In genomic region chr7:19836843-19837242, GRCm38 (mm10) we compare ENCODE assay signal across 31 mouse cellular contexts. TPM values are rescaled to one million over a fixed set of nuclear protein-coding genes. Genes with fewer than 3 reads are reported as not detected.
A peak's percentile ranks its signal among the peaks of the same experiment; 100 is the strongest.
DNase-seq lines count a peak whose midpoint lies in the region; ATAC-seq lines count a peak whose summit lies in the region.
"Had no signal": no experiment of that assay in that cellular context is flagged by ENCODE, and none has a peak within 500 bp of the region (broad histone marks: within the 10 kb centered on the region; RNA-seq: fewer than 3 reads in every experiment).

No protein-coding gene starts in this region.

- peak; percentile 65 for ATAC-seq in inflammation-experienced regulatory T-cells, adult 6 months
- ATAC-seq: forebrain, embryonic 16.5 days; midbrain, embryonic 16.5 days had no signal

- peak; percentile 73 for DNase-seq in adrenal gland, adult 2 months
- no peak for DNase-seq in adrenal gland, postnatal 25 days
- DNase-seq in thymus, postnatal 14 days: peak; percentile 27
- no peak for DNase-seq in thymus, postnatal 25 days
- DNase-seq in yolk sac, embryonic 10.5 days (ENCODE audit: low spot score): peak; percentile 48
- DNase-seq in frontal cortex, postnatal 14 days (ENCODE audit: low spot score in 2 of 2): no peak
- no peak for DNase-seq in urinary bladder, adult 18-20 months (ENCODE audit: low spot score in 2 of 2)
- DNase-seq: cerebellum, adult 9-11 months; gastrocnemius, postnatal 25 days; heart, adult 2 months; layer of hippocampus, adult 9-11 months; lung, postnatal 4 days; right cerebral cortex, adult 18-20 months had no signal

RNA-seq across cellular contexts. Expression of gene Bcl3, which starts 14.3 kb away (rescaled TPM):
- total RNA-seq in adrenal gland, adult 2 months (2021): 10 to 100 TPM; 26.7 to 34.1 TPM
- polyA plus RNA-seq in adrenal gland, adult 2 months (2012; rRNA removed): 155 and 161 TPM in 2 replicates
- total RNA-seq in adrenal gland, postnatal 25 days (2021): 26.5 and 34.5 TPM in 2 replicates
- 10 to 100 TPM; 13.6 to 19.9 (median 18.5) TPM for polyA plus RNA-seq in inflammation-experienced regulatory T-cells, adult 6 months (2017; shearing (Covaris generic))
- total RNA-seq: megakaryocyte-erythroid progenitor cell, adult 5-6 weeks had no signal

RNA-seq across cellular contexts. Expression of gene Gm19345, which starts 15.0 kb away (rescaled TPM):
- under 1 TPM in 1 of 2 experiments, not detected in 1; 0.86 TPM for total RNA-seq in adrenal gland, adult 2 months (2021)
- polyA plus RNA-seq in adrenal gland, adult 2 months (2012; rRNA removed): 0.71 and 1.3 TPM in 2 replicates
- 0.55 and 1.6 TPM in 2 replicates for total RNA-seq in adrenal gland, postnatal 25 days (2021)
- not detected for polyA plus RNA-seq in inflammation-experienced regulatory T-cells, adult 6 months (2017; shearing (Covaris generic))
- total RNA-seq: common myeloid progenitor, adult 5-6 weeks; gastrocnemius, postnatal 25 days; heart, adult 2 months; heart, postnatal 25 days; megakaryocyte-erythroid progenitor cell, adult 5-6 weeks; MEL had no signal
- polyA plus RNA-seq: embryonic facial prominence, embryonic 10.5 days; heart, adult 2 months; heart, embryonic 14.5 days; kidney, postnatal 0 days; liver, embryonic 15.5 days; lung, embryonic 15.5 days had no signal

RNA-seq across cellular contexts. Expression of gene Ceacam16, which starts 24.3 kb away (rescaled TPM):
- not detected for total RNA-seq in adrenal gland, adult 2 months (2021)
- 0.52 and 0.55 TPM in 2 replicates for polyA plus RNA-seq in adrenal gland, adult 2 months (2012; rRNA removed)
- total RNA-seq in adrenal gland, postnatal 25 days (2021): not detected in 2 replicates
- under 1 TPM in 2 of 3 experiments, not detected in 1; 0.55 to 0.59 TPM for polyA plus RNA-seq in inflammation-experienced regulatory T-cells, adult 6 months (2017; shearing (Covaris generic))
- total RNA-seq: common myeloid progenitor, adult 5-6 weeks; gastrocnemius, postnatal 25 days; left cerebral cortex, adult 18-20 months; left cerebral cortex, postnatal 36 days; megakaryocyte-erythroid progenitor cell, adult 5-6 weeks had no signal
- polyA plus RNA-seq: brain, embryonic 14.5 days; embryonic facial prominence, embryonic 10.5 days; heart, embryonic 14.5 days; hindbrain, embryonic 12.5 days; kidney, postnatal 0 days; liver, embryonic 15.5 days; lung, embryonic 15.5 days had no signal

RNA-seq across cellular contexts. Expression of gene Cblc, which starts 40.2 kb away (rescaled TPM):
- total RNA-seq in adrenal gland, adult 2 months (2021): not detected
- 0.60 TPM in 1 of 2 replicates, not detected in the other for polyA plus RNA-seq in adrenal gland, adult 2 months (2012; rRNA removed)
- total RNA-seq in adrenal gland, postnatal 25 days (2021): 0.55 TPM in 1 of 2 replicates, not detected in the other
- polyA plus RNA-seq in inflammation-experienced regulatory T-cells, adult 6 months (2017; shearing (Covaris generic)): under 1 TPM in 1 of 3 experiments, not detected in 2; 0.68 TPM
- total RNA-seq: common myeloid progenitor, adult 5-6 weeks; gastrocnemius, postnatal 25 days; left cerebral cortex, adult 18-20 months; left cerebral cortex, postnatal 36 days; megakaryocyte-erythroid progenitor cell, adult 5-6 weeks; MEL had no signal
- polyA plus RNA-seq: forebrain, embryonic 16.5 days; heart, embryonic 14.5 days; testis, adult 2 months had no signal

RNA-seq across cellular contexts. Expression of gene Ceacam19, which starts 50.9 kb away (rescaled TPM):
- not detected for total RNA-seq in adrenal gland, adult 2 months (2021)
- polyA plus RNA-seq in adrenal gland, adult 2 months (2012; rRNA removed): not detected in 2 replicates
- not detected in 2 replicates for total RNA-seq in adrenal gland, postnatal 25 days (2021)
- polyA plus RNA-seq in inflammation-experienced regulatory T-cells, adult 6 months (2017; shearing (Covaris generic)): not detected
- total RNA-seq: common myeloid progenitor, adult 5-6 weeks; gastrocnemius, postnatal 25 days; heart, adult 2 months; heart, postnatal 25 days; left cerebral cortex, adult 18-20 months; left cerebral cortex, postnatal 36 days; megakaryocyte-erythroid progenitor cell, adult 5-6 weeks had no signal
- polyA plus RNA-seq: embryonic facial prominence, embryonic 10.5 days; forebrain, embryonic 16.5 days; heart, adult 2 months; heart, embryonic 14.5 days; hindbrain, embryonic 12.5 days; liver, embryonic 15.5 days; lung, embryonic 15.5 days; midbrain, embryonic 16.5 days; neural tube, embryonic 15.5 days; testis, adult 2 months had no signal

Comparison
In these comparisons a context has a peak if more than half of its experiments do, and no peak if none do; other contexts are left out.
1. DNase-seq: peak in adrenal gland, adult 2 months (single experiment), thymus, postnatal 14 days (single experiment) and yolk sac, embryonic 10.5 days (single experiment); none in adrenal gland, postnatal 25 days (single experiment), thymus, postnatal 25 days (single experiment), frontal cortex, postnatal 14 days (0 of 2) and urinary bladder, adult 18-20 months (0 of 2).